Mouse (Mus musculus) spleen, adult 2 months (tissue): ENCODE measurements at regions not wholly inside any gene's neighbourhood (a gene's known extent, or its start where the extent isn't known, plus 50 kb on each side); places are given as distances from the start of the nearest gene placed in this dataset.

ENCODE experiments used
- DNase-seq, 2 experiments: peaks; one replicate each; pipeline versions ENCODE4 v3.0.0 to v3.0.0-alpha.2; 2012 to 2021; ENCODE audit warnings: low spot score in 2 of 2, low read depth in 1 of 2
- H3K27ac ChIP-seq: fragments of 200-500 bp; 2 replicates; pipeline ENCODE4 v1.5.1; 2012; ENCODE audit warnings: low read length, inconsistent platforms; ENCODE audit not compliant: insufficient read depth
- H3K27me3 ChIP-seq: fragments of 200-500 bp; 2 replicates; pipeline ENCODE4 v1.6.1; 2012; ENCODE audit warnings: mild to moderate bottlenecking, moderate library complexity, low read length, inconsistent platforms; ENCODE audit not compliant: control insufficient read depth, insufficient read depth
- H3K36me3 ChIP-seq: fragments of 200-500 bp; 2 replicates; pipeline ENCODE4 v1.6.1; 2012; ENCODE audit warnings: mild to moderate bottlenecking, low read length, inconsistent platforms; ENCODE audit not compliant: control insufficient read depth, insufficient read depth
- H3K4me1 ChIP-seq: fragments of 200-500 bp; 2 replicates; pipeline ENCODE4 v1.6.1; 2011; ENCODE audit warnings: inconsistent platforms; ENCODE audit not compliant: control insufficient read depth, insufficient read depth, insufficient read length
- H3K4me3 ChIP-seq: fragments of 200-500 bp; 2 replicates; pipeline ENCODE4 v1.5.1; 2011; ENCODE audit warnings: mild to moderate bottlenecking, inconsistent platforms; ENCODE audit not compliant: insufficient read depth, insufficient read length; ENCODE audit errors: extremely low read depth
- CTCF ChIP-seq: fragments of 200-500 bp; IDR thresholded peaks from 2 replicates; pipeline ENCODE4 v1.5.1; 2011; ENCODE audit warnings: mild to moderate bottlenecking, inconsistent platforms; ENCODE audit not compliant: insufficient read depth, insufficient read length, insufficient replicate concordance; ENCODE audit errors: extremely low read depth
- POLR2A ChIP-seq: fragments of 200-500 bp; IDR thresholded peaks from 2 replicates; pipeline ENCODE4 v1.6.1; 2011; ENCODE audit warnings: low read depth, low read length, inconsistent platforms
- WGBS: fragments of 180-500 bp; shearing (Covaris S2); methylation state at CpG from one replicate; pipeline ENCODE4 v1.1.7; 2018; 5-methylcytosine and 5-hydroxymethylcytosine counted together

DNA sequence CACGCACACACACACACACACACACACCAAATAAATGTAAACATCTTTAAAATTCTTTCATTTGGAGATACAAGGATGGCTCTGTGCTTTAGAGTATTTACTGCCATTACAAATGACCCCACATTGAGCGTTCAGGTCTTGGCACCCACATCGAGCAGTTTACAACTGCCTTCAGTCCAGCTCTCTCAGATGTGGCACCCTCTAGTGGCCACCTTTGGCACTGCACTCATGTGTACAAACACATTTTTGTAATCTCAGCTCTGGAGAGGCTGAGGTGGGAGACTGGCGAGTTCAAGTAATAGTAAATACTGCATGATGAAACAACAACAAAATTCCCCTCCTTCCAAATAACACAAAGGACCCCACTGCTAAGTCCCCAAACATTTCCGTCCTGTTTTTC is 198.6 kb upstream of the Dkk2 start:
- no peak for DNase-seq
- no peak overlapping the region for H3K27ac ChIP-seq
- WGBS = 91% methylated on average over 5 of the region's 5 CpGs

DNA sequence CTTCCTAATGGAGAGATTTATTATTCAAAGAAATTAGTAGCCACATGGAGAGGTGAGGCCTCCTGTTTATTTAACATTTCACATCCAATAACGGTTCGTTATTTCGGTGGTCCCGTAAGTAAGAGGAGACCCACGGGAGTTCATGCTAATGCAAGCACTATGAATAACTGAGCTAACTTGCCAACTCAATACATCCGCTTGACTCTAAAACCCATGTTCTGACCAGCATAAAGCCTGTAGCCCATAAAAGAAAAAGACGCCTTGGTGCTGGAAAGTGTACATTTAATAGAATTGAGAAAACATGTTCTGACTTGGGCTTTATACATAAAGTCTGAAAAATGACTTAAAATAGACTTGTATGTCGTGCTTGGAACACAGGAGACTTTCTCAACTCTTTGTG is 198.1 kb upstream of the Dkk2 start:
- DNase-seq = no peak
- Histone ChIP-seq H3K4me1 (no peaks in the 10 kb centered on the region), H3K27me3 (no peaks in the 10 kb centered on the region), H3K36me3 (no peaks in the 10 kb centered on the region), H3K4me3 (no peak overlapping the region), H3K27ac (no peak overlapping the region)
- TF ChIP-seq CTCF (no peak), POLR2A (no peak)
- WGBS = 91% methylated on average over 8 of the region's 8 CpGs

More for the DNA sequence above, 198.6 kb upstream of the Dkk2 start:
- Histone ChIP-seq H3K36me3 (no peaks in the 10 kb centered on the region), H3K27me3 (no peaks in the 10 kb centered on the region), H3K4me3 (no peak overlapping the region), H3K4me1 (no peaks in the 10 kb centered on the region)
- no peak for TF ChIP-seq CTCF
- no peak for TF ChIP-seq POLR2A

DNA sequence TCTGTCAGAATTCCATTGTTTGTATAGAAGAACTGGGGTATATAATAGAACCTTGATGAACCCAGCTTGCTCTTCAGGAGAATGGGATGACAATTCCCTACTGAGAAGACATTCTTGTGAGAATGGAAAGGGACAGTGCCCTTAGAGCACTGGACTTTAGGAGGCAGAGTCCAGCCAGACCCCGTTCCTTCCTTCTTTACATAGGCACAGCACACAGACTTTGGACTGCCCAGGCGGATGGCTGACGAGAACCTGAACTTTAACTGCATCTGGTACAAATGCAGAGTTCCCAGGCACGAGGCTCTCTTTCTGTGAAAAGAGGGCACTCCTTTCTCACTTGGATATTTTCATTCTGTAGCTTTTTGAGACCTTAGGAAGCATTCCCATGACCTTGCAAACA is 197.4 kb upstream of the Dkk2 start:
- Histone ChIP-seq H3K36me3 (no peaks in the 10 kb centered on the region), H3K27me3 (no peaks in the 10 kb centered on the region), H3K27ac (no peak overlapping the region), H3K4me1 (no peaks in the 10 kb centered on the region), H3K4me3 (no peak overlapping the region)
- TF ChIP-seq CTCF = no peak
- TF ChIP-seq POLR2A = no peak
- no peak for DNase-seq
- 87% methylated on average over 4 of the region's 4 CpGs for WGBS

DNA sequence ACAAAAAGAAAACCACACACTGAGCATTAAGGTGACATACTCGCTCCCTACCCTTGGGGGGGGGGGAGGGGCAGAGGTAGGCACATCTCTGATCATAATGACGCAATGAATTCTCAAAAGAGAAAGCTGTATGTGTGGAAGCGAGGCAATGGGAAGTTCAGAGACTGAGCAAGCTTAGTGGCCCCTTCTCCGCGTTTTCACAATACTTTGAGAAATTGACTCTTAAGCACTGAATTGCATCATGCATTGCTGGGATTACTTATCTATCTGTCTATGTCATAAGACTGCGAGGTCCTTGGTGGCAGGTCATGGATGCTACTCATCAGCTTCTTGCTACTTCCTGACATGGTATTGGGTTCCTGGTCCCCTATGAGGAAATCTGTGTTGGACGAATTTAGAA is 193.2 kb upstream of the Dkk2 start:
- 89% methylated on average over 7 of the region's 7 CpGs for WGBS
- no peak overlapping the region for H3K4me3 ChIP-seq
- no peaks in the 10 kb centered on the region for H3K36me3 ChIP-seq

DNA sequence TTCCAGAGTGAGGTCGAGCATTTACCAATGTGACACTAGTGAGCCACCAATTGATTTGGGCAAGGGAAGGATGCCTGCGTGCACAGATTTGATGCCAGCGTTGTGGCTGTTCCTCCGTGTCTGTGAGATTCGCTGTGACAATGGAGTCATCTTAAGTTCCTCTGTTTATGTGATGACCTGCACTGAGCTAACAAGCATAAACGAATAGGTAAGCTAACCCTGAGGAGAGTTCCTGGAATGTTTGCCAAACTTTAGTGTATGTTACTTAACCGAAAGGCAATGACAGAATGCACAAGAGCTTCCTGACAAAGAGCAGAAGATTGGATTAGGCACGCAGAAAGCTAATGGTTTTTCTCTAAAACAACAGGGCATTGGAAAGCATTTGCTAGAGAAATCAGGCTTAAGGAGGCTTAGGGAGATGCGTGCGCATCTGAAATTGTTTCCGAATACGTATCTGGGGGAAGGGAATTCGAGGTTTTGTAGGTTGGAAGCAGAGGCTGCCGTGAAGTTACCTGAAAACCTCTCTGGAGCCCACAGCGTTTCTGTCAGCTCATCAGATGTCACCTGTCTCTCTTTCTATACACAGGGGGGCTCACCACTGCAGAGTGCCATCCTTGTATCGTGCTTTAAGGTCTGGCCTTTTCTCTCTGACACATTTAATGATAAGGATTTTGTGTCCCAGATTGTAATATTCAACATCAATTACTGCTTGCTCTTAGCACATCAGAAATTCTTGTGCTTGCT is 191.9 kb upstream of the Dkk2 start:
- TF ChIP-seq POLR2A = no peak
- no peak for TF ChIP-seq CTCF
- 84% methylated on average over 16 of the region's 16 CpGs for WGBS
- Histone ChIP-seq H3K4me1 (no peaks in the 10 kb centered on the region), H3K27me3 (no peaks in the 10 kb centered on the region), H3K36me3 (no peaks in the 10 kb centered on the region), H3K4me3 (no peak overlapping the region), H3K27ac (no peak overlapping the region)
- no peak for DNase-seq

More for the DNA sequence above, 193.2 kb upstream of the Dkk2 start:
- Histone ChIP-seq H3K27me3 (no peaks in the 10 kb centered on the region), H3K4me1 (no peaks in the 10 kb centered on the region), H3K27ac (no peak overlapping the region)
- no peak for DNase-seq
- TF ChIP-seq POLR2A = no peak
- no peak for TF ChIP-seq CTCF

DNA sequence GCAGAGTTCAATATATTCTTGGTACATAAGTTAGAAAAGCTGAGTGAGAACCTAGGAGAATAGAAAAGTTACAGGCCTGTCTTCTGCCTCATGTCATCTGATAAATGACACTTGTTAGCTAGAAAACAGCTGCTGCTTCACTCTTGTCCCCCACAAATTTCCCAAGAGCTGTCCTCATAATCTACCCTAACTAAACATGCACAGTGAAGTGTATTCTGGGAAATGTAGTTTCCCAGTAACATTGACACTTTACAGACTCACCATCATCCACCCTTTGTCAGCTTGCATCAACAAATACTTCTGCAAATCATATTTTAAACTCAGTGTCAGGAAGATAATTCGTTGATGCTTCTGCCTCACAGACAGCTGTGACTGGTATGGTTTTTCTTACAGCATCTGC is 190.0 kb upstream of the Dkk2 start:
- H3K36me3 ChIP-seq = no peaks in the 10 kb centered on the region
- WGBS = 65% methylated on average over 1 of the region's 1 CpGs
- DNase-seq = no peak
- no peak overlapping the region for H3K27ac ChIP-seq
- no peaks in the 10 kb centered on the region for H3K4me1 ChIP-seq
- H3K27me3 ChIP-seq = no peaks in the 10 kb centered on the region
- H3K4me3 ChIP-seq = no peak overlapping the region
- no peak for TF ChIP-seq POLR2A
- TF ChIP-seq CTCF = no peak

DNA sequence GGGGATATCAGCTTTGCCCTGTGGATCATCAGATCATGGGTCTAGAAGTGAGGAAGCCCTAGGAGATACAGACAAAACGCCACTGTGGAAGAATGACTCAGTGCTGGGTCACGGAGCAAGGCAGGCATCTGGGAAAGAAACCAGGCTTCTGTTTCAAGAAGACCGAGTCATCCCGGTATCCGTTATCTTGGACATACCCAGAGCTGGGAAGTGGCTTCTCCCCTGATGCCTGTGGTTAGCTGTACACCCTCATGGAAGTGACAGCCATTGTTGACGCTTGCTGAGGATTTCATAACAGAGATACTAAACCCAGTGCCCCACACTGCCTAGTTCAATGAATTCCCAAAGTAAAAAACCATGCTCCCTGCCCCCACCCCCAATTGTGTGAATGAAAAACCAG is 171.6 kb upstream of the Dkk2 start:
- no peak overlapping the region for H3K27ac ChIP-seq
- no peaks in the 10 kb centered on the region for H3K4me1 ChIP-seq
- DNase-seq = no peak
- no peak overlapping the region for H3K4me3 ChIP-seq
- H3K27me3 ChIP-seq = no peaks in the 10 kb centered on the region
- no peaks in the 10 kb centered on the region for H3K36me3 ChIP-seq
- 89% methylated on average over 6 of the region's 6 CpGs for WGBS
- TF ChIP-seq CTCF = no peak
- no peak for TF ChIP-seq POLR2A
